Mouse (Mus musculus) layer of hippocampus, postnatal 14 days (tissue): ENCODE results near the gene Sept9. TPM values are rescaled to one million over a fixed set of nuclear protein-coding genes. Genes with fewer than 3 reads are reported as not detected.
A peak's percentile ranks its signal among the peaks of the same experiment; 100 is the strongest.

Experiments used
- DNase-seq, 2 experiments: peaks; one replicate each; pipeline ENCODE4 v3.0.0; 2021 to 2022; ENCODE audit warnings: low spot score in 2 of 2, mixed read lengths in 1 of 2
- total RNA-seq, 2 experiments: library from RNA; stranded (reverse); gene quantifications; 2 replicates each; pipeline ENCODE4 v1.2.3; 2021

Gene Sept9
- total RNA-seq, 2 experiments from 2014 or later, result 91.7 to 93.9 TPM

DNA sequence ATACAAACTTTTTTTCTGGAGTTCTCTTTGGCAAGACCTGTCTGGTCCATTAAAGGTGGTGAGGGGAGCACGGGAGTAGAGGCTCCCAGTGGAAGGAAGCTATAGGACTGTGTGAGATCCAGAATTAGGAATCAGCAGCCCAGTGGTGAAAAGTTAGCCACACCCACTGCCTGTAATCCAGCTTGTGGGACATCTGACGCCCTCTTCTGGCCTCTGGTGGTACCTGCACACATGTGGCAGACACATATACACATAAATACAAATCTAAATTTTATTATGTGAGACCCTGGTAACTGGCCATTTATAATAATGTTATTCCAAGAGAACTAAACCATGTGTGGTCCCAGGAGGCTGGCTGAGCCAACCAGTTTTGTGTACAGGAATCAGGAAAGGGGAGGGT is 162.8 kb downstream of the Sept9 start:
- no peak for DNase-seq

DNA sequence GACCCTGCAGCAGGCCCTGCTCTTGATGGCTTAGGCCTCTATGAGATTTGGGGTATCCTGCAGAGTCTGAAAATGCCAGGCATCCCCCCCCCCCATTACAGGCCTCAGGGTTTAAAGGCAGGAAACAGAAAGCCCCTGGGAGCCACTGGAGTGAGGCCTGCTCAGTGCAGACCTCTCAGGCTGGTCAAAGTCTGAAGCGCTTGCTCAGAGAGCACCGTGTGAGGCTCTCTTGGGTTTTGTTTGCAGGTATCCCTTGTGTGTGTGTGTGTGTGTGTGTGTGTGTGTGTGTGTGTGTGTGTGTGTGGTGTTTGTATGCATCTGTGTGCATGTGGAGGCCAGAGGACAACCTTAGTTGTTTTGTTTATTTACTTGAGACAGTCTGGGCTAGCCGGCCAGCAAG is 164.5 kb downstream of the Sept9 start:
- no peak for DNase-seq

DNA sequence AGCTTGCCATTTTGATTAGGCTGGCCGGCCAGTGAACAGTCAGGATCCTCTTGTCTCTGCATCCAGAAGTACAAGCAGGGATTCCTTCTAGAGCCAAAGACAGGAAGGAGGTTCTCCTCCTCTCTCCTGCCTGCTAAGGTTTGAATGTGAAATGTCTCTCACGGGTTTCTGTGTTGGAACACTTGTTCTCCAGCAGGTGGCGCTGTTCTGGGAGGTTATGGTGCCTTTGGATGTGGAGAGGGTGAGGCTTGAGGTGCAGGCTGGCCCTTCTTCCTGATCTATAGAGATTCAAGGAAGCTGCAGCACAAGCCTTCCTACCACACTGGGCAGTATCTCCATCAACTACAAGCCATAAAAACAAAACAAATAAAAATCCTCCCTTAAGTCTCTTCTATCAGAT is 167.0 kb downstream of the Sept9 start:
- DNase-seq, result no peak

DNA sequence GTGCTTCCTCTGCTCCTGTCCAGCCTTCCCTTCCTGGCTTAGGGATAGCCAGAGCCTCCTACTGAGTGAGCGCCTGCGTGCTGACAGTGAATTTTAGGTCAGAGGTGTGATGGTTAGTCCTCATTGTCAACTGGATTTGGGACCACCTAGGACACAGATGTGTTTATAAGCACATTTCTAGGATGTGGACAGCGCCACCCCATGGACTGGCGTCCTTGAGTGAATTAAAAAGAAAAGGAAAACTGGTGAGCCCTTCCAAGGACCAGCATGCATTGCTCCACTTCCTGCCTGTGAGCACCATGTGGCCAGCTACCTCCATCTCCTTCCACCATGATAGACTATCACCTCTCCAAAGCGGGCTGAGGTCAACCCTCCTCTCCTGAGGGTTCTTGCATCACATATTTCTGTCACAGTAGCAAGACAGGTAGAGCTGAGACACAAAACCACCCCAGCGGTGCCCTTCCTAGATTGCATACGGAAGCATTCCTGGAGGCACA is 167.4 kb downstream of the Sept9 start:
- no peak for DNase-seq

DNA sequence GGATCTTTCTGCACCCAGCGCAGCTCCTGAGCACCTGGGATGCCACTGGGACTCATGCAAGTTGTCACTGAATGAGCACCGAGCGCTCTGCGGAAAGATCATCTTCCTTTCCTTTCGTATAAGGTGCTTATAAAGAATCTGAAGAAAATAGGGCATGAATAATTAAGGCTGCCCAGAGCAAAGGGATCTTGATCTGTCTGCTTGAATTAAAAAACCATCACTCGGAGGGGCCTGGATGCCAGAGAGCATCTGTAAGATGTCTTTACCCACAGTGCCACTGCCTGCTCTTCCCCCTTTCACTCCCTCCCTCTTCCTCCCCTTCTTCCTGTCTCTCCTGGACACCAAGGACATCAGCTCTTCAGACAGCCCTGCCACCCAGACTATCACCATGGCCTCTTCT is 168.5 kb downstream of the Sept9 start:
- DNase-seq, result no peak

DNA sequence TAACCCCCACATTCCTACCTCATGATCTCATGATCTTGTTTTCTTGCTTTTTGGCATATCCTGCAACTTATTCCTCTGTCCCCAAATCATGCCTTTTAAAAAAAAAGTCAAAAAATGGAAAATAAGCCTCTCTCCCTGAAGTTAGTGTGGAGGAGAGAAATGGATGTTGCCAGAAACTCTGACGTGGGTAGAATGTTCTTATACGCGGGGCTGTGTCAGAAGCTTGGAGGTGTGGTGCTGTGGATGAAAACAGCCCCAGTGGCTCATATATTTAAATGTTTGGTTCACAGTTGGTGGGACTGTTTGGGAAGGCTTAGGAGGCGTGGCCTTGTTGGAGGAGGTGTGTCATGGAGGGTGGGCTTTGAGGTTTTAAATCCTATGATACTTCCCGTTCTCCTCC is 169.9 kb downstream of the Sept9 start:
- DNase-seq, result no peak

DNA sequence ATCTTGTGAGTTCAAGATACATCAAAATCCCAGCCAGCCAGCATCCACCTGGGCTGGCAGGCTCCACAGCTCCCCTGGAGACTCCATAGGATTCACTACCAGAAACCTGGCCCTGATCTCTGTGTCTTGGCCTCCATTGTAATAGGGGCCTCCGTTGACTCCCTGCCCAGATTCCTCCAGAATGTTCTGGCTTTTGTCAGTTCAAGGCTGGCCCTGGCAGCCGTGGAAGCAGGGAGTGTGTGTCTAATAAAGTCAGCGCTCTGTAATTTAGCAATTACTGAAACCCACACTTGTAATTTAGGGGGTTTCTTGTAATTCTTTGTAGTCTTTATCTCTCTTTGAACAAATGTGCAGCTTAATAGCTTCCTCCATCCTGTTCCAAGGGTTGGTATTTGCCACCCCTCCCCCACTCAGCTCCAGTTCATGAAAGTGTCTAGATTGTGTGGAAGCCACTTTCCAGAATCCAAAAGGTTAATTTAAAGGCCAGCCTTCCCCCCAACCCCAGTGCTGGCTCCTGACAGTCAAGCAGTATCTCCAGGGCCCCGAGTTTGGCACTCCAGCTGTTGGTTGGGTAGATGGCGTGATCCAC is 170.9 kb downstream of the Sept9 start:
- no peak for DNase-seq

DNA sequence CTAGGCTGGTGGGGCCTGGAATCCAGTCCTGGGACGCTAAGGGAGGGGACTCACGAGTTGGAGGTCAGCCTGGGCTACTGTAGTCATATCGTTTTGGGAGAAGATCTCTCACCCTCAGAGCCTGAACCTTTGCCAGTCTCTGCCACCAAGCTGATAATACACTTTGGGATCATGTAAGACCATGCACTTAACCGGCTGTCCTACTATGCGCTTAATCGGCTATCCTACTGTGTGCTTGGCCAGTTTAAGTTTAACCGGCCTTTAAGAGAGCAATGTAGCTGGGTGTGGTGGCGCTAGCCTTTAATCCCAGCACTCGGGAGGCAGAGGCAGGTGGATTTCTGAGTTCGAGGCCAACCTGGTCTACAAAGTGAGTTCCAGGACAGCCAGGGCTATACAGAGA is 173.1 kb downstream of the Sept9 start:
- no peak for DNase-seq

DNA sequence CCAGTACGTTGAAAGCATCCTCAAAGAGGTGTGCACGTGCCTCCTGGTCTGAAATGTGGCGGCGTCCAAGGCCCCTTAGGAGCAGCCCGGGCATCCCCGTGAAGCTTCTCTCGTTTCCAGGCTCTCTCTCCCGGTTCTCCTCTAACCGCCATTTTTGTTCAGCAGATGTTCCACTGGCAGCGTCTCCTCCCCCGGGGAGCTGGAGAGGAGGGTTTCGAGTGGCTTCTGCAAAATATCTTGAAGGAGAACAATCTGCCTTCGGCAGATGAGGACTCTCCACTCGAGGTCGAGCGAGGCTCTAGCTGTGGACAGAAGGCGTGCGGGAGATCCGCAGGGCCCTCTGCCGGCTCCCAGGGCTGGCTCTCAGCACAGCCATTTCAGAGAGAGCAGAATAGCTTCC is 173.7 kb downstream of the Sept9 start:
- DNase-seq, result no peak

DNA sequence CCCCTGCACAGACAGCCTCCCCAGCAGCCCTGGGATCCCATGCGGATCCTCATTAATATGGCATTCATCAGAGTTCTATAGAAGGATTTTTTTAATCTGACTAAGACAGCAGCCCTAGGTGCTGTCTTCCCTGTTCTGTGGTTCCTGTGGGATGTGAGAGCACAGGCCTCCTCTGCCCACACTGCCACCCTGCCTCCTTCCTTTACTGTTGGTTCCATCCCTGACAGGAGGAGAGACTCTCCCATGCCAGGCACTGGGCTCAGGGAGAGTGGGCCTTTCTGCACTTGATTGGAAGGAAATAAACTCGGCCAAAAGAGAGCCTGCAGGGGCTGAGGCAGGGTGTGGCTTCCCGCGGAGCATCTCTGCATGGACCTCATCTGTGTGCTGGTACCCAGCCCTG is 174.4 kb downstream of the Sept9 start:
- no peak for DNase-seq

DNA sequence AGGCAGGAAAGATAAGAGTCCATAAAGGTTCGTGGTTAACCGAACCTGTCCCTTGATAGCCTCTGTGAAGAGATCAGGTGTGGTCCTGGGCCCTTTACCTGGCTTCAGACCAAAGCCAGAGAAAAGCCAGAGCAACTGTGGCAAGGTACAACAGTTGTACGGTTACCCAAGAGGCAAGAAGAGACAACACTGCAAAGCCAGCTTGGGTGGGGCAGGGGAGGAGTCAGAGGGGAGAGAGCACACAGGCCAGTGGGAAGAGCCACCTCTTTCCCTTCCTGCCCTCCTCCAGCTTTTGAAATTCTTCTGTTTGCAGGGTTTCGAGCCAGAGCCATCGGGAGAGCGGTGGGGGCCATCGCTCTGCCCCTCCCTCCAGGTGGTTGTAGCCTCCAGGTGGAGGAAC is 174.8 kb downstream of the Sept9 start:
- no peak for DNase-seq

DNA sequence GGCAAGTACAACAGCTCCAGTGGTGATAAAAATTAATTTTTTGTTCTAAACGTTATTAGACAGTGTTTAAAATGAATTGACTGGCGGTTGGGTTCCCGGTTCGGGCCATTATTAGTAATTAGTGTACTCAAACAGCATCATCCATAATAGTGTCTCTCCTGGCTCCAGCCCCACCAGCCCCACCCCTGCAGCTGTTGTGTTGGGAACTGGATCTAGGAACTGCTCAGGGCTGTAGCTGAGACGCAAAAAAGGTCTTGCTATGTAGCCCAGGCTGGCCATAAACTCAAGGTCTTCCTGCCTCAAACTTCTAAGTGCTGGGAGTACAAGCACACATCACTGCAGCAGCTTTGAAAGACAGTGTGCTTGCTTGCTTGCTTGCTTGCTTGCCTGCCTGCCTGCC is 180.3 kb downstream of the Sept9 start:
- DNase-seq, result no peak

DNA sequence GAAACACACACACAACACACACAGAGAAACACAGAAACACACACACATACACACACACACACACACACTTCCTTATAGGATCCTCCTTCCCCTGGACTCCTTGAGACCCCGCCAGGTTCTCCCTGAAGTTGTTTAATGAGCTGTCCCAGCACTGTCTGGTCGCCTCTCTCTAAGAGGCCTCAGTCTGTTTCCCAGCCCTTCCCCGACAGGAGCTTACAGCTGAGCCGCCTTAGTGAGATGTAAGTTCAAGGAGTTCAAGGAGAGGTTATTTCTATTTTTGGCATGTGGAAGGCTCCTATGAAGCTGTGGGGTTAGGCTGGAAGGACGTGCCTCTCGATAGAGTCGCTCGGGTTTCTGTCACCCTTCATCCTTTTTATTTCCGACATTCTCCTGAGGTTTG is 184.8 kb downstream of the Sept9 start:
- no peak for DNase-seq

DNA sequence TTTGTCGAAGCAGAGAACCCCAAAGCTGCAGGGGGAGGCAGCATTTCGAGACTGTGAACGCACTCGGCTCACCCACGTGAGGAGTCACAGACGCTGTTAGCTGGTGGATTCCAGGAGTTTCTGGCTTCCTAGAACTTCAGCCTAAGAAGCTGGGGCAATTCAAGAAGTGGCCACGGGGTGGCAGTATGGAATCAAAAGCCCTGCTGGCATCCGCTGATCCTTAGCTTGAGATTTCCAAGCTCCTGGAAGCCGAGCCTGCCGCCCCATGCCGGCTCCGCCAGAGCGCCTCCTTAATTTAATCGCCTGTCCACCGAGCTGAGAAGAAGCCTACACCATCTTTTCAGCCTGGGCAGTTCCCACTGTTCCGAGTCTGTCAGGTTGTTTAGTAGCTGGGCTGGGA is 185.4 kb downstream of the Sept9 start:
- DNase-seq, result peak; percentile 91 to 93

DNA sequence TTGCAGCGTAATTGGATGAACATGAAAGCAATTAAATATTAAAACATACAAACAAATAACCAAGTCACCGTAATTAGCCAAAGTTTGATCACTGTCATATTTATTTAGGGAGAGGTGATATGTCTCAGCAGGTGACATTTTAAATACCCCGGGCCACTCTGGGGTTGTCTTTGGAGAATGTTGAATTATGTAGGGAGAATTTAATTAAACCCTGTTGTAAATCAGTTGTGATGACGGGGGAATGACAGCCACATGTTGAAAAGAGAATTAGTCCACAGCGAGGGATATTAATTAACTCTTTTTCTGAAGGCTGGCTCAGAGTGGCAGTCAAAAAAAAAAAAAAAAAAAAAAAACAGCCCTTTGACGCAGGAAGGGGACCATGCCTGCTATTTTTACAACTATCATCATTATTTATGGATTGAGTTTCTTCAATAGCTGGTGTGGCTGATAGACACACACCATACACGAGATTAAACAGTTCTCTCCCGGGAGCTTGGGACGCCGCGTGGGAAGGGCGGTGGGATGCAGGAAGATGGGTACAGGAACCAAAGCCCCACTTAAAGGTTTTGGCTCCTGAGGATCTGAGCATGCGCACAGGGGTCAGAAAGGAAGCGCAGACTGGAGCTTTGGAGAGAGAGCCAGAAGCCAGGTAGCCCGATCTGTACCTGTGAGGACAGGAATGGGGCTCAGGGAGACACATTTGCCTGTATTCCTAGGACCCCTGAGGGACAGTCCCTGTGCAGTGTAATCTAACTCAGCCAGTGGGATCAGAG is 186.1 kb downstream of the Sept9 start:
- DNase-seq, result no peak

DNA sequence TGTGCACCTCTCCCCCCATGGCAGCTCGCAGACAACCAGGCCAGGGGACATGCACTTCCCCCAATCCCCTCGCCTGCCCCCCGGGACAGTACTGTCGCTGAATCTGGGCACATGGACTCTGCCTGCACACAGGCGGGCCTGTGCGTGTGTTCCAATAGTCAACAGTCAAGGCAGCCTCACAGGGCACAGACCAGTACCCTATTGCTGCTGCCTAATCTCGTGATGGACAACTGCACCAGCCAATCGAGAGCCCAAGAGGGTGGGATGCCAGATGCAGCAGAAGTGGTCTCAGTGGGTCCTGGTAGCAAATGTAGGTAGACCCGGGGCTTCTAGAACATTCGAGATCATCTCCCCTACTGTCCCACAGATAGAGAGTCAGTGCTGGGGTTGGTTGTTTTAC is 187.8 kb downstream of the Sept9 start:
- DNase-seq, result no peak

DNA sequence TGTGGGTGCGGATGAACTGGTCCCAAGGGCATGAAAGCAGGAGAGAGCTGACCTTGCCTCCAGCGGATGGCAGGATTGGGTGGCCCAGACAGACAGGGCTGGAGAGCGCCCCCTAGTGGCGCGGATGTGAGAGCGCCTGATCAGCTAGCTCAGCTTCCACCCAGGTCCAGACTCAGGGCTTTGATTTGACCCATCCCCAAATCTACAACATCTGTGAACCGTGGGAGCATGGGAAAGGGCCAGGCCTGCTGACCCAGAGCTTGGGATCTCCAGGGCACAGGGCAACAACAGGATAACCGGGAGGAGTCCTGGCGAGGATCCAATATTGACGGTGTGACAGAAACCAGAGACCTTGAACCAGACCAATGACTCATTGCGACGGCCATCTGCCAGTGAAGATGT is 190.5 kb downstream of the Sept9 start:
- no peak for DNase-seq

DNA sequence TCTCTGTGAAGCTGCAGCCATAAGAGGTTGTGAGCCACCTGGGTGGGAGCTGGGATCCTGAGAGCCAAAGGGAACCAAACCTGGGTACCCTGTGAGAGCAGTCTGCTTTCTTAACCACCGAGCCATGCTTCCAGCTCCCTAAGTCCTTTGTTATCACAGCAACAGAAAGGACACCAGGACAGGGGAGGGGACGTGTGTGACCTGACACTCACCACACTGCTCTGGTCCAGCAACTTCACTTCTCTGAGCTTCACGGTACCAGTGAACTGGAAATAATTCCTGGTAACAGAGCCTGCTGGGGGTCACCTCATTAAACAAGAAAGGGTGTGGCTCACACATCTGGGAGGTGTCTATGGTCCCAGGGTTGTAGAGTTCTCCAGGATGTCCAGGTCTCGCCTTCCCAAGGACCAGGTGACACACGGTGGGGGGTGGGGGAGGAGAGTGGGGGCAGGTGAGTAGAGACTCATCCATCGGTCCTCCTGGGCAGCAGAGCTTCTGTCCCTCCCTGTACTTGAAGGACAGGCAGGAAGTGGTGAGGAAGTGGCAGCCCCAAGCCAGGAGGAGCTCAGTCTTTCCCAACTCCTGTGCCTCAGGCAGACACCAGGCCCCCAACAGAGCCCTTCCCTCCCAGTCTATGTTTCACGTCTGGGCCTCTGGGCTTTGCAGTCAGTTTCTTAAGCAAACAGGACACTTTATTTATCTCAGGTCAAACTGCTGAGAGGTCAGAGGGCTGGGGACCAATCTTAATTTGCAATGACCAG is 191.5 kb downstream of the Sept9 start:
- DNase-seq, result no peak

DNA sequence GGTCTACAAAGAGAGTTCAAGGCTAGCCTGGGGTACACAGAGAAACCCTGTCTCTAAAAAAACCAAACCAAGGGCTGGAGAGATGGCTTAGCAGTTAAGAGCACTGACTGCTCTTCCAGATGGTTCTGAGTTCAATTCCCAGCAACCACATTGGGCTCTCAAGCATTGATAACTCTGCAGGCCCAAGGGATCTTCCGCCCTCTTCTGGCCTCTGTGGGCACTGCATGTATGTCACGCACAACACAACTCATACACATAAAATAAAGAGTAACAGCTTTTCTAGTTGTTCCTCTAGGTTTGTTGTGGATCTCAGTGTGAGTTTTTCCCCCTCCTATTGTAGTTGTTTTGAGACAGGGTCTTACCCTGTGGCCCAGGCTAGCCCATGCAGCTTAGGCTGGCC is 192.8 kb downstream of the Sept9 start:
- no peak for DNase-seq

DNA sequence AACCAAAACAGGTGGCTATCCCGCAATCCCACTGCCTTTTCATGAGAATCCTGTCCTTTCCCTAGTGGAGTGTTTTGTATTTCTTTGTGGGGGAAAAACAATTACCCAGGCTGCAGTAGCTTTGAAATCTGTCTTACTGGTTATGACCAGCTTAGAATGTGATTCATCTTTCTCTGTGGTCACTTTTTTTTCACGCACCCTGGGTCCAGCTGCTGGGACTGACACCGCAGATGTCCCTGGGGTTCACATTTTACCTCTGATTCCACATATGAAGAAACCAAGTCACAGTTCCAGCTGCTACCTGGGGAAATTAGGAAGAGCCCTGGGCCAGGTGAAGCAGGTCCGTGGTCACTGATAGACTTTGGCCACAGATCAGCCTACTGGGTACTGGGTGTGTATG is 194.3 kb downstream of the Sept9 start:
- no peak for DNase-seq

DNA sequence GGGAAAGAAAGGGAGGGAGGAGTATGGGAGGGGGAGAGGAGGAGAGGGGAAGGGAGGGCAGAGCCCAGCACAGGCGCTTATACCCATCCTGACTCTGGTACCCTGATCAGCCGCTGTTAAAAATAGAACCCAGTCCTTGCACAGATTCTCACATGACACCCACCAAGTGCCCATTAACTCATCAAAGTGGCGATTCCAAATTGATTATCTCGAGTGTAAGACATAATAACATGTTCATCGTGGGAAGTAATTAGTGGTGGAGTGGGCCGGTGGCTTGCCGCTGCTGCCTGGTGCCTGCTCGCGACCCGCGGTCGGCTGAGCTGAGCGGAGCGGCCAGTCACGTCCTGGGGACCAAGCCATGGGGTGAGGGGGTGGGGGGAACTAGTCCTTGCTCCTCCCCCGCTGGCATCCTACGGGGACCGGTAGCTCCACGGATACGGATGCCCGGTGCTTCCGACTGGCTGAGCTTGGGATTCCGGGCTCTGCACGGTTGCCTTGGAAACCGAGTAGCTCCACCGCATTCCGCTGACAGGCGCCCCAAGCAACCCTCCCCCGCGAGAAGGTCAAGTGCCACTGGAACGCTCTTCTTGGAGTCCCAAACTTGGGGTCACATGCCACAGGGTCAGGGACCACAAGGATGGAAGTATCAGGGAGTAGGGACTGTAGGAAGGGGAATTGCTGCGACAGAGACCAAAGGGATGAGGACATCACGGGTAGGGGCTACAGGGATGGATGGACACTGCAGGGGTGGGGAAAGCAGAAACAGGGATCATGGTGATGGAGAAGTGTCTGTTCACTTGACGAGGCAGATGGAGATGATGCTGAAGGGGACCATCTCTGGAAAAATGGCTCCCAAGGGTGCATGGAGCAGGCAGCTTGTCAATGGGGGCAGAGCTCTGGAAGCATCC is 195.0 kb downstream of the Sept9 start:
- peak; percentile 39 to 61 for DNase-seq
